Mouse (Mus musculus): Measurements from ENCODE around the gene Pjvk. TPM values are rescaled to one million over a fixed set of nuclear protein-coding genes. Genes with fewer than 3 reads are reported as not detected.

Gene Pjvk
- polyA plus RNA-seq (2017; shearing (Covaris generic)) = not detected

DNA sequence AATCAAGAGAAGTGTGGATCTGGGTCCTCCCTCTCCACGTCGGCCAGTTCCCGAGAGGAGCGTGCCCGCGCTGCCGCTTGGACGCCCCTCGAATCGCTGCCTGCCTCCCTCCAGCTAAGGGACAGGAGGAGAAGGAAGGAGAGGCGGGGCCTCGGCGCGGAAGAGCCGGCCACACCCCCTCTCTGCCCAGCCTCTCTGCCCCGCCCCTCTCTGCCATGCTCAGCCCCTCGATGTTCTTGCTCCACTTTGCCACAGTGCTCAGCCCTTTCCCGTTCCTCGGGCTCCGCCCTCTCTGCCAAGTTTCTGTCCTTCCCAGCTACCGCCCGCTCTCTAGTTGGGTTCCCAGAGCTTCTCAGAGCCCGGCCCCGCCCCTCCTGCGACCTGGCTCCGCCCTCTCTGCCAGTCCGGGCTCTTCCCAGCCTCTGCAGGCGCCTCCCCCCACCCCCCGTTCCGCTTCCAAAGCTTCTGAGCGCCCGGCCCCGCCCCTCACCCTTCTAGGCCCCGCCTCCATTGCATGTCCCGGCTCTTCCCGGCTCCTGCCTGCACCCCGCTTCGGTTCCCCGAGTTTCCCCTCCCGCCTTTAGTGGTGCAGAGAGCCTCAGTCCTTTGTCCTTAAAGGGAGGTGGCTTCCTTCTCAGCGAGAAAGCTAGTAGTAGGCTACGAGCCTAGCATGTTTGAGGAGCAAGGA lies at the start of gene Pjvk, which contains the start of gene Prkra:
TSS of gene Pjvk (plus strand) at position 594 of the 688 bp plus-strand sequence.
TSS of gene Prkra (minus strand) at position 133 of the 688 bp plus-strand sequence.

GRCm38 (mm10) chr2:76672966-76673392 lies 24.7 kb downstream of the Pjvk start, which contains the start of gene Fkbp7:
Fkbp7 (minus strand) TSS chr2:76673116.

GRCm38 (mm10) chr2:76674725-76675427 lies 26.6 kb downstream of the Pjvk start, which contains the start of gene Plekha3:
Plekha3 (plus strand) TSS chr2:76675281.

Other genes starting within 250 kb of the Pjvk start
- gene Osbpl6, start 242.0 kb upstream of the Pjvk start, polyA plus RNA-seq (2017; shearing (Covaris generic)) = 10 to 100 TPM in 1 of 2 experiments, under 1 TPM in 1; 0.42 to 11.2 TPM
- 1 to 10 TPM; 6.1 to 8.0 TPM for gene Prkra, start 461 bp upstream of the Pjvk start, polyA plus RNA-seq (2017; shearing (Covaris generic))
- 1 to 10 TPM; 1.6 to 2.2 TPM for gene Fkbp7, start 24.6 kb downstream of the Pjvk start, polyA plus RNA-seq (2017; shearing (Covaris generic))
- gene Plekha3, start 26.8 kb downstream of the Pjvk start, polyA plus RNA-seq (2017; shearing (Covaris generic)) = 10 to 100 TPM; 38.5 to 40.5 TPM

Measured in activated CD4-positive, CD25-positive, alpha-beta regulatory T cell (primary cell).